Comparison of ENCODE assay signal across 9 mouse cellular contexts in genomic region chr7:78658026-78658425, GRCm38 (mm10).
DNase-seq lines count a peak whose midpoint lies in the region; ATAC-seq lines count a peak whose summit lies in the region.
"Had no signal": no experiment of that assay in that cellular context is flagged by ENCODE, and none has a peak within 500 bp of the region (broad histone marks: within the 10 kb centered on the region; RNA-seq: fewer than 3 reads in every experiment).

No protein-coding gene starts in this region.

- H3K36me3 ChIP-seq in midbrain, embryonic 12.5 days = no peaks in the 10 kb centered on the region
- H3K36me3 ChIP-seq: limb, embryonic 13.5 days had no signal

- no peaks in the 10 kb centered on the region for H3K9me3 ChIP-seq in midbrain, embryonic 12.5 days
- H3K9me3 ChIP-seq: limb, embryonic 13.5 days had no signal

- H3K27ac ChIP-seq in midbrain, embryonic 12.5 days (replicated peaks) = no peak overlapping the region
- H3K27ac ChIP-seq: limb, embryonic 13.5 days had no signal

- H3K9ac ChIP-seq in midbrain, embryonic 12.5 days (replicated peaks) = no peak overlapping the region
- H3K9ac ChIP-seq: limb, embryonic 13.5 days had no signal

- 0 out of 2 replicates have a peak, but pooled peaks have one; percentile 41 for ATAC-seq in midbrain, embryonic 12.5 days (ENCODE audit: low FRiP score, low read depth)
- no peak for ATAC-seq in granulocyte monocyte progenitor cell, adult 5-6 weeks (replicated peaks; ENCODE audit: poor library complexity, severe bottlenecking)

- no peak overlapping the region for H3K4me3 ChIP-seq in midbrain, embryonic 12.5 days
- H3K4me3 ChIP-seq: limb, embryonic 13.5 days had no signal

- no peaks in the 10 kb centered on the region for H3K27me3 ChIP-seq in midbrain, embryonic 12.5 days

- H3K4me2 ChIP-seq in midbrain, embryonic 12.5 days (replicated peaks) = 0 out of 2 replicates have a peak overlapping the region, but pooled peaks have one; percentile 1
- H3K4me2 ChIP-seq: limb, embryonic 13.5 days had no signal

- peaks cover 2% of the 10 kb centered on the region; the same call in 1 of the 2 replicates for H3K4me1 ChIP-seq in midbrain, embryonic 12.5 days
- H3K4me1 ChIP-seq: limb, embryonic 13.5 days had no signal

- intact Hi-C loops in left cerebral cortex, postnatal 36 days (cut with DNase I) = no loop called here

- WGBS in midbrain, embryonic 12.5 days = 39% methylated on average over 10 of the region's 10 CpGs

- DNase-seq in lung, adult 18-20 months = peak; percentile 6 to 16
- no peak for DNase-seq in lung, postnatal 4 days
- peak; percentile 45 for DNase-seq in brain, adult 2 months (ENCODE audit: low read depth, low spot score)
- peak; percentile 8 for DNase-seq in gastrocnemius, postnatal 25 days
- no peak for DNase-seq in left cerebral cortex, postnatal 36 days (ENCODE audit: low spot score in 2 of 2)
- DNase-seq in thymus, postnatal 36 days = no peak

Comparison
In these comparisons a context has a peak if more than half of its experiments do, and no peak if none do; other contexts are left out.
1. DNase-seq: peak in lung, adult 18-20 months (2 of 2), brain, adult 2 months (single experiment) and gastrocnemius, postnatal 25 days (single experiment); none in lung, postnatal 4 days (0 of 2), left cerebral cortex, postnatal 36 days (0 of 2) and thymus, postnatal 36 days (0 of 2).